Mouse (Mus musculus) monocyte, adult 5-6 weeks (primary cell): Measurements from ENCODE around the gene Mtg2. TPM values are rescaled to one million over a fixed set of nuclear protein-coding genes. Genes with fewer than 3 reads are reported as not detected.

Experiments used
- ATAC-seq: fragments of 153-309, 156-312 bp; replicated peaks from 2 replicates; pipeline ENCODE4 v1.8.0; 2017; ENCODE audit warnings: mild to moderate bottlenecking; ENCODE audit not compliant: low TSS enrichment, insufficient number of reproducible peaks, severe bottlenecking, poor library complexity, low FRiP score
- total RNA-seq: library from RNA; stranded (forward); fragments of 200-1000, 200-491, 200-594 nt; gene quantifications from 3 replicates; pipeline ENCODE4 v1.2.3, GENCODE M21; 2017

Mtg2 gene
- total RNA-seq, 1 experiment from 2014 or later = 13.7 TPM

GRCm38 (mm10) chr2:180098167-180098566, 27.8 kb downstream of the Mtg2 start:
- ATAC-seq = no peak

- ATAC-seq = no peak
These were observed 29.1 kb downstream of the Mtg2 start for GRCm38 (mm10) chr2:180099529-180099928.

GRCm38 (mm10) chr2:180103151-180103977, 33.0 kb downstream of the Mtg2 start:
- no peak for ATAC-seq

- ATAC-seq = no peak
These were observed 33.7 kb downstream of the Mtg2 start, which contains the start of gene Hrh3 for GRCm38 (mm10) chr2:180103978-180104658. Gene Hrh3, minus strand, starts transcription at chr2:180104488.

GRCm38 (mm10) chr2:180104659-180105377, 34.4 kb downstream of the Mtg2 start:
- ATAC-seq = no peak

- ATAC-seq = no peak
These were observed 35.2 kb downstream of the Mtg2 start for GRCm38 (mm10) chr2:180105441-180106190.

- no peak for ATAC-seq
These were observed 36.7 kb downstream of the Mtg2 start for GRCm38 (mm10) chr2:180107081-180107480.

- no peak for ATAC-seq
These were observed 37.9 kb downstream of the Mtg2 start for GRCm38 (mm10) chr2:180108285-180108684.

- no peak for ATAC-seq
These were observed 43.8 kb downstream of the Mtg2 start for GRCm38 (mm10) chr2:180113909-180114890.

GRCm38 (mm10) chr2:180115279-180115678, 44.9 kb downstream of the Mtg2 start:
- ATAC-seq = no peak

- ATAC-seq = no peak
These were observed 45.7 kb downstream of the Mtg2 start for GRCm38 (mm10) chr2:180116081-180116493.

GRCm38 (mm10) chr2:180116741-180117484, 46.5 kb downstream of the Mtg2 start:
- ATAC-seq = no peak

GRCm38 (mm10) chr2:180117485-180118194, 47.3 kb downstream of the Mtg2 start:
- no peak for ATAC-seq

- ATAC-seq = peak; percentile 97
These were observed 48.5 kb downstream of the Mtg2 start, which contains the start of gene Osbpl2 for GRCm38 (mm10) chr2:180118661-180119438. Gene Osbpl2, plus strand, starts transcription at chr2:180119306.

GRCm38 (mm10) chr2:180119439-180120291, 49.3 kb downstream of the Mtg2 start:
- no peak for ATAC-seq
